Mouse (Mus musculus): ENCODE results near the gene Il17f. TPM values are rescaled to one million over a fixed set of nuclear protein-coding genes. Genes with fewer than 3 reads are reported as not detected.

Gene Il17f
- polyA plus RNA-seq, 1 experiment, result 1.9 TPM

DNA sequence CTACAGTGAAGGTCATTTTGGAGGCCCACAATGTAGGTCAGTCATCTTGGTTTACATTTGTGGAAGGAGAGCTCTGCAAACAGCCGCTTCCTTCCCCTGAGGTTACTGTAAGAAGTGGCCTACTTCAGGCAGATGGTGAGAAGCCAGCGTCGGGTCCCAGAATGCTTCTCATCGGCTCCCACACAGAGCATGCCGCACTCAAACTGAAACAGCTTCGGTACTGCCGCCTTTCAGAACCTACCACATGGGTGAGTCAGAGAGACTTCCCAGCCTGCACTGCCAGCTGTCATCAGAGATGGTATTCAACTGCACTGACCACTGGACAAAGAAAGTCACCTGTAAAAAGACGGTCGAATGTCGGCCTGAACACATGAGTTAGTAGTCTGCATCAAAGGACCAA lies 30.6 kb downstream of the Il17f start:
- 80% methylated on average over 10 of the region's 10 CpGs for WGBS
- DNase-seq, result no peak
- Histone ChIP-seq H3K27me3 (replicated peaks; ENCODE audit: control insufficient read depth, insufficient read depth, low read length) (no peaks in the 10 kb centered on the region), H3K4me1 (ENCODE audit: control insufficient read depth, insufficient read depth, low read length) (no peaks in the 10 kb centered on the region), H3K27ac (ENCODE audit: insufficient read depth, low read depth, low read length) (no peak overlapping the region), H3K36me3 (ENCODE audit: control insufficient read depth, insufficient read depth, low read length) (no peaks in the 10 kb centered on the region), H3K4me3 (ENCODE audit: insufficient read depth, low read depth, low read length) (no peak overlapping the region)
- TF ChIP-seq POLR2A (IDR thresholded peaks at IDR 0.05; ENCODE audit: low read depth, low read length), result no peak
- TF ChIP-seq CTCF (conservative IDR thresholded peaks at IDR 0.05; ENCODE audit: insufficient read depth, insufficient read length, low read depth, low read length), result no peak

DNA sequence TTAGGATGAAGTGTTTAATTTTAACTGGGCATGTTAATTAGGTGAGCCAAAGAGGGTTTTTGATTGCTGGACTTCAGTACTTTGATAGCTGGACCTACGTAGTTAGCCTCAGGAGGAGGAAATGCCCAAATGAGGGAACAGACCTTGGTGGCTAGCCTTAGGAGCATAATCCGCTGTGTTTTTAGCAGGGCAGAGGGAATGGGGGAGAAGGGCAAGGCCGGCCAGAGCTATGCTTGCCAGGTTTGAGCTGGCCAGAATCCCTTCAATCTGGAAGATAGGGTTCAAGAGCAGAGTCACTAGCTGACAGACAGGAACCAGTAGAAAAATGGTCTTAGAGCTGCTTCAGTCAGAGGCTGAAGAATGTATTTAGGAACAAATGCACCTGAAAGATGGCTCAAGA lies 32.8 kb downstream of the Il17f start:
- Histone ChIP-seq H3K27me3 (replicated peaks; ENCODE audit: control insufficient read depth, insufficient read depth, low read length) (no peaks in the 10 kb centered on the region), H3K36me3 (ENCODE audit: control insufficient read depth, insufficient read depth, low read length) (no peaks in the 10 kb centered on the region), H3K27ac (ENCODE audit: insufficient read depth, low read depth, low read length) (no peak overlapping the region), H3K4me1 (ENCODE audit: control insufficient read depth, insufficient read depth, low read length) (no peaks in the 10 kb centered on the region), H3K4me3 (ENCODE audit: insufficient read depth, low read depth, low read length) (no peak overlapping the region)
- no peak for TF ChIP-seq POLR2A (IDR thresholded peaks at IDR 0.05; ENCODE audit: low read depth, low read length)
- WGBS, result 55% methylated on average over 3 of the region's 3 CpGs
- DNase-seq, result no peak

DNA sequence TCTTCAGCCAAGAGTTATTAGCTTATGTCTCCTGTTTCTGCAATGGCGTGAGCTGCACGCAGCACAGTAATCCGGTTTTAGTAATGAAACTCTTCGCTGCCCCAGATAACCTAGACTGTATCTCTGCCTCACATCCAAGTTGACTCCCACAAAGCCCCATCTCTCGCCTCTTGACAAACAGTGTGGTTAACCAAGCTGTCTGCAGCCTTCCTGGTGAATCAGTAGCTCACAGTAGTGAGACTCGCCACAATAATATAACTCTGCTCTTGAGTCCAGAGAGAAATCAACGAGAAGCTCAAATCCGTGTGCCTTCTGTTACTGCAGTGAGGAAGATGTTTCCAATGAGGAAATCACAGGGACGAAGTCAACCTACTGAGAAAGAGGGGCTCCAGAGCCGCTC lies 36.0 kb downstream of the Il17f start:
- H3K4me3 ChIP-seq (ENCODE audit: insufficient read depth, low read depth, low read length), result no peak overlapping the region
- H3K27me3 ChIP-seq (replicated peaks; ENCODE audit: control insufficient read depth, insufficient read depth, low read length), result no peaks in the 10 kb centered on the region
- no peak overlapping the region for H3K27ac ChIP-seq (ENCODE audit: insufficient read depth, low read depth, low read length)
- WGBS, result 72% methylated on average over 10 of the region's 10 CpGs
- no peak for TF ChIP-seq CTCF (conservative IDR thresholded peaks at IDR 0.05; ENCODE audit: insufficient read depth, insufficient read length, low read depth, low read length)
- TF ChIP-seq POLR2A (IDR thresholded peaks at IDR 0.05; ENCODE audit: low read depth, low read length), result no peak
- no peaks in the 10 kb centered on the region for H3K36me3 ChIP-seq (ENCODE audit: control insufficient read depth, insufficient read depth, low read length)
- no peak for DNase-seq
- H3K4me1 ChIP-seq (ENCODE audit: control insufficient read depth, insufficient read depth, low read length), result no peaks in the 10 kb centered on the region

DNA sequence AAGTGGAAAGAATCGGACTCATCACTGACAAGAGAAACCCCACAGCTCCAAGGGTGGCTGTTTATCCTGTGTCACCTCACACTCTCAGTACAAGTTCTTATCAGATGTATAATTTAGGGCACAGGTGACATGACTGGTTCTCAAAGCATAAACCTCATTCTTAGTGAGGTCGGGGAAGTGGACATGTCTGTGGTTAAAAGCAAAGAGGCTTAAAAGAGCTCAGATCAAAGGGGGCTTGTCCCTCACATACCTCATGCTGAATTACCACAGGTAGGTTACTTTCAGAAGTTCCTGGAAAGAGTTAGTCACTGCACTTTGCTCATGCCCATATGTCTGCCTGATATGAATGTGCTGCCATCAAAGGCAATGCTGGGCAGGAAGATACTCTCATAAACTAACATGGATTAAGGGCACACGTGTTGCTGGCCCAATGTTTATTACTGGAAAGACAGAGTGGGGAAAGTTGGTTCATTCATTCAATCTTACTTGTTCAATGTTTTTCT lies 49.9 kb downstream of the Il17f start:
- Histone ChIP-seq H3K36me3 (ENCODE audit: control insufficient read depth, insufficient read depth, low read length) (no peaks in the 10 kb centered on the region), H3K4me1 (ENCODE audit: control insufficient read depth, insufficient read depth, low read length) (no peaks in the 10 kb centered on the region; the same call in 1 of the 2 replicates), H3K4me3 (ENCODE audit: insufficient read depth, low read depth, low read length) (no peak overlapping the region), H3K27ac (ENCODE audit: insufficient read depth, low read depth, low read length) (no peak overlapping the region), H3K27me3 (replicated peaks; ENCODE audit: control insufficient read depth, insufficient read depth, low read length) (no peaks in the 10 kb centered on the region; the same call in 1 of the 2 replicates)
- WGBS, result 72% methylated on average over 3 of the region's 3 CpGs
- TF ChIP-seq POLR2A (IDR thresholded peaks at IDR 0.05; ENCODE audit: low read depth, low read length), result no peak
- TF ChIP-seq CTCF (conservative IDR thresholded peaks at IDR 0.05; ENCODE audit: insufficient read depth, insufficient read length, low read depth, low read length), result no peak
- DNase-seq, result no peak

DNA sequence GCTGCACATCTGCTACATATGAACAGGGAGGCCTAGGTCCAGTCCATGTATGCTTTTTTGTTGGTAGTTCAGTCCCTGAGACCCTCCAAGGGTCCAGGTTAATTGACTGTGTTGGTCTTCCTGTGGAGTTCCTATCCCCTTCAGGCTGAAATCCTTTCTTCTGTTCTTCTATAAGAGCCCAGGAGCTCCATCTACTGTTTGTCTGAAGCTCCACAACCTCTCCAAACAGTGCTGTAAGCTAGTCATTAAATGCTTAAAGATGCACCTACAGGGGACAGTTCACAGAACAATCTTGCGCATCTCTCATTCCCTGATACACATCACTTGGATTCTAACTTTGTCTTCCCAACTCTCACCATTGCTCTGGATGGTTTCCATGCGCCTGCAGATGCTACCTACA lies 51.9 kb downstream of the Il17f start:
- TF ChIP-seq POLR2A (IDR thresholded peaks at IDR 0.05; ENCODE audit: low read depth, low read length), result no peak
- TF ChIP-seq CTCF (conservative IDR thresholded peaks at IDR 0.05; ENCODE audit: insufficient read depth, insufficient read length, low read depth, low read length), result no peak
- no peak overlapping the region for H3K4me3 ChIP-seq (ENCODE audit: insufficient read depth, low read depth, low read length)
- 83% methylated on average over 2 of the region's 2 CpGs for WGBS
- DNase-seq, result peak; percentile 38
- no peak overlapping the region for H3K27ac ChIP-seq (ENCODE audit: insufficient read depth, low read depth, low read length)
- no peaks in the 10 kb centered on the region; the same call in 1 of the 2 replicates for H3K4me1 ChIP-seq (ENCODE audit: control insufficient read depth, insufficient read depth, low read length)
- no peaks in the 10 kb centered on the region for H3K27me3 ChIP-seq (replicated peaks; ENCODE audit: control insufficient read depth, insufficient read depth, low read length)
- H3K36me3 ChIP-seq (ENCODE audit: control insufficient read depth, insufficient read depth, low read length), result no peaks in the 10 kb centered on the region

DNA sequence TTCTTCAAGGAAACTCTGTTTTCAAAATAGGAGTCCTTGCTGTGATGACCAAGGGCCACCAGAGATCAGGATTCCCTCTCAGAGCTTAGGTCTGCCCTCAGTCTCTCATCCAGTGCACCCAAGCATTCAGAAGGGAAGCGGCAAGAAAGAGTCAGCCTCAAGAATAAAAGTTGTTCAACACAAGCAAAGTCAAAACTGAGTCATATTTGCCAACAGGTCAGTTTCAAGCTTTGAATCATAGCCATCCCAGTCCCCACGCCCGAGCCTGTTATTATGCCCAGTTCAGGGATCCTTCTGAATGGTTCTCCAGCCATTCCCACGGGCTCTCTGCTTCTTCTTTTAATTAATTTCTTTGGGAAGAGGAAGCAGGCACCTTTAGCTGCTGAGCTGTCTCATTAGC lies 53.8 kb downstream of the Il17f start:
- no peaks in the 10 kb centered on the region for H3K36me3 ChIP-seq (ENCODE audit: control insufficient read depth, insufficient read depth, low read length)
- H3K27ac ChIP-seq (ENCODE audit: insufficient read depth, low read depth, low read length), result no peak overlapping the region

DNA sequence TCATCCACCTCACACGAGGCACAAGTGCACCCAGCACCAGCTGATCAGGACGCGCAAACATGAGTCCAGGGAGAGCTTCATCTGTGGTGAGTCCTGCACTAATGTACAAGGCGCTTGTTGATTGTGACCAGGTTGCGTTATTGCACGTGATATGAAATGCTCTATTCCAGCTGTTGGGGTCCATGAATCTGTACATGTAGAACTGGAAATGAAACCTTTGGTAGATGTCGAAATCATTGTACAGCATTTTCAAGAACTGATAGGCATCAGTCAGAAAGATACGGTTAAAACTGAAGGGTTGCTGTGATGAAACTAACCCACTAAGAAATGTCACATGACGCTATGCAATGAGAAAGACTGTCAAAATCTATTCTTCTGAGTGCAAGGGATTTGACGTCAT lies 59.5 kb downstream of the Il17f start, which contains the start of gene Il17a:
Gene Il17a, plus strand, starts transcription at position 3 of the 400 bp plus-strand sequence.
- TF ChIP-seq CTCF (conservative IDR thresholded peaks at IDR 0.05; ENCODE audit: insufficient read depth, insufficient read length, low read depth, low read length), result no peak
- TF ChIP-seq POLR2A (IDR thresholded peaks at IDR 0.05; ENCODE audit: low read depth, low read length), result no peak
- H3K27ac ChIP-seq (ENCODE audit: insufficient read depth, low read depth, low read length), result no peak within 1 kb of the TSS
- WGBS, result 93% methylated on average over 10 of the region's 10 CpGs

More for the DNA sequence above, 53.8 kb downstream of the Il17f start:
- Histone ChIP-seq H3K4me3 (ENCODE audit: insufficient read depth, low read depth, low read length) (no peak overlapping the region), H3K27me3 (replicated peaks; ENCODE audit: control insufficient read depth, insufficient read depth, low read length) (no peaks in the 10 kb centered on the region), H3K4me1 (ENCODE audit: control insufficient read depth, insufficient read depth, low read length) (no peaks in the 10 kb centered on the region; the same call in 1 of the 2 replicates)
- 69% methylated on average over 4 of the region's 4 CpGs for WGBS
- TF ChIP-seq CTCF (conservative IDR thresholded peaks at IDR 0.05; ENCODE audit: insufficient read depth, insufficient read length, low read depth, low read length) (no peak), POLR2A (IDR thresholded peaks at IDR 0.05; ENCODE audit: low read depth, low read length) (no peak)
- DNase-seq, result no peak

More for the DNA sequence above, 59.5 kb downstream of the Il17f start, which contains the start of gene Il17a:
- DNase-seq, result no peak
- Histone ChIP-seq H3K36me3 (ENCODE audit: control insufficient read depth, insufficient read depth, low read length) (no peaks in the 10 kb centered on the region), H3K4me3 (ENCODE audit: insufficient read depth, low read depth, low read length) (no peak within 1 kb of the TSS), H3K4me1 (ENCODE audit: control insufficient read depth, insufficient read depth, low read length) (no peaks in the 10 kb centered on the region; the same call in 1 of the 2 replicates), H3K27me3 (replicated peaks; ENCODE audit: control insufficient read depth, insufficient read depth, low read length) (no peaks in the 10 kb centered on the region)

Other genes with a start within 250 kb of the Il17f start
- gene Pkhd1, start 172.6 kb downstream of the Il17f start, polyA plus RNA-seq (2012; rRNA removed), result 17.3 and 21.3 TPM in 2 replicates
- not detected in 2 replicates for gene Il17a, start 59.7 kb downstream of the Il17f start, polyA plus RNA-seq (2012; rRNA removed)
- gene Mcm3, start 29.7 kb upstream of the Il17f start, polyA plus RNA-seq (2012; rRNA removed), result 3.3 and 5.6 TPM in 2 replicates
- gene Paqr8, start 100.0 kb upstream of the Il17f start, polyA plus RNA-seq (2012; rRNA removed), result 2.6 and 2.8 TPM in 2 replicates
- gene Efhc1, start 161.0 kb upstream of the Il17f start, polyA plus RNA-seq (2012; rRNA removed), result 0.48 and 0.52 TPM in 2 replicates

Data from kidney, adult 2 months (tissue).